Mouse (Mus musculus): ENCODE measurements around the gene Hormad1.
"Not testable (repeated sequence)": the region's sequence is repeated elsewhere in the genome, so short reads cannot be mapped to it uniquely, and the experiment has no call there.

Gene Hormad1

GRCm38 (mm10) chr3:95561826-95562225, 2.3 kb downstream of the Hormad1 start:
- DNase-seq (ENCODE audit: low spot score): no peak

- DNase-seq (ENCODE audit: low spot score): no peak
These were observed 10.1 kb downstream of the Hormad1 start for GRCm38 (mm10) chr3:95569585-95569984.

- no peak for DNase-seq (ENCODE audit: low spot score)
These were observed 28.5 kb downstream of the Hormad1 start for GRCm38 (mm10) chr3:95587754-95588603.

- DNase-seq (ENCODE audit: low spot score): peak; percentile 94
These were observed 29.2 kb downstream of the Hormad1 start, which contains the start of gene Golph3l for GRCm38 (mm10) chr3:95588604-95589086. Gene Golph3l (plus strand): TSS chr3:95588934.

- DNase-seq (ENCODE audit: low spot score): no peak
These were observed 39.3 kb downstream of the Hormad1 start for GRCm38 (mm10) chr3:95598734-95599133.

- DNase-seq (ENCODE audit: low spot score): no peak
These were observed 41.8 kb downstream of the Hormad1 start for GRCm38 (mm10) chr3:95601287-95601686.

- no peak for DNase-seq (ENCODE audit: low spot score)
These were observed 46.6 kb downstream of the Hormad1 start for GRCm38 (mm10) chr3:95606096-95606495.

GRCm38 (mm10) chr3:95609195-95609594, 49.7 kb downstream of the Hormad1 start:
- DNase-seq (ENCODE audit: low spot score): no peak

GRCm38 (mm10) chr3:95613996-95614395, 54.5 kb downstream of the Hormad1 start:
- no peak for DNase-seq (ENCODE audit: low spot score)

GRCm38 (mm10) chr3:95618511-95618910, 59.0 kb downstream of the Hormad1 start:
- no peak for DNase-seq (ENCODE audit: low spot score)

GRCm38 (mm10) chr3:95621241-95621640, 61.8 kb downstream of the Hormad1 start:
- DNase-seq (ENCODE audit: low spot score): no peak

GRCm38 (mm10) chr3:95622421-95622820, 62.9 kb downstream of the Hormad1 start:
- DNase-seq (ENCODE audit: low spot score): not testable (repeated sequence)

- no peak for DNase-seq (ENCODE audit: low spot score)
These were observed 64.1 kb downstream of the Hormad1 start for GRCm38 (mm10) chr3:95623551-95623950.

GRCm38 (mm10) chr3:95623991-95624515, 64.6 kb downstream of the Hormad1 start:
- DNase-seq (ENCODE audit: low spot score): not testable (repeated sequence)

GRCm38 (mm10) chr3:95624628-95625503, 65.4 kb downstream of the Hormad1 start, which contains the start of gene Ensa:
Gene Ensa (plus strand): TSS chr3:95624993.
- peak; percentile 98 for DNase-seq (ENCODE audit: low spot score)

GRCm38 (mm10) chr3:95627763-95628162, 68.3 kb downstream of the Hormad1 start:
- DNase-seq (ENCODE audit: low spot score): no peak

- no peak for DNase-seq (ENCODE audit: low spot score)
These were observed 70.3 kb downstream of the Hormad1 start for GRCm38 (mm10) chr3:95629755-95630154.

GRCm38 (mm10) chr3:95630856-95631255, 71.4 kb downstream of the Hormad1 start:
- no peak for DNase-seq (ENCODE audit: low spot score)

GRCm38 (mm10) chr3:95631304-95631703, 71.8 kb downstream of the Hormad1 start:
- DNase-seq (ENCODE audit: low spot score): no peak

- DNase-seq (ENCODE audit: low spot score): peak; percentile 25
These were observed 73.4 kb downstream of the Hormad1 start for GRCm38 (mm10) chr3:95632648-95633588.

GRCm38 (mm10) chr3:95635636-95636035, 76.2 kb downstream of the Hormad1 start:
- DNase-seq (ENCODE audit: low spot score): no peak

All from T-cell, adult 2 months (primary cell).